Mouse (Mus musculus) cerebellum, adult 2 months (tissue): ENCODE measurements at regions not wholly inside any gene's neighbourhood (a gene's known extent, or its start where the extent isn't known, plus 50 kb on each side); places are given as distances from the start of the nearest gene placed in this dataset.

ENCODE experiments used
- CTCF ChIP-seq: fragments of 200-500 bp; IDR thresholded peaks from 2 replicates; pipeline ENCODE4 v1.5.1; 2011; ENCODE audit warnings: low read depth, mild to moderate bottlenecking, control low read depth, low read length, moderate library complexity, borderline replicate concordance; ENCODE audit not compliant: insufficient read depth
- POLR2A ChIP-seq: fragments of 200-500 bp; IDR thresholded peaks from 2 replicates; pipeline ENCODE4 v1.6.1; 2011; ENCODE audit warnings: low read length, control low read depth, borderline replicate concordance; ENCODE audit not compliant: insufficient read depth

DNA sequence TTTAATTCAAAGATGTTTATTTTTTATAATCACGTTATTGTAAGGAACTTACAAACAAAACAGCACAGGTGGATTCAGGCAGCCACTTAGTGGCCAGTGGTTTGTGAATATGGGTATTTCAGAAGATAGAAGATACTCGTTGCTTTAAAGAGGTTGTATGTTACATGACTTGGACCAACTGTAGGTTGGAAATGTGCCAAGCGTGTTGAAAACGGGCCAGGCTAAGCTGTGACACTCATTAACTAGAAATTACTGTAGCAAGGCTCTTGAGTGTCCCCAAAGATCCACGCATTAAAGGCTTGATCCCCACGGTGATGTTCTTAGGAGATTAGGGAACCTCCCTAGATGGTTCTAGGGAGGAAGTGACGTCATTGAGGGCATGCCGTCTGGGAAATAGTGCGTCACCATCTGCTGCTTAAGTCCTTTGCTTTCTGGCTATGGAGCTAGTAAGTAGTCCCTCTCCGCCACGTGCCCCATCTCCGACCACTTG lies 196.1 kb upstream of the 4930535I16Rik start:
- no peak for TF ChIP-seq CTCF
- no peak for TF ChIP-seq POLR2A
